Comparison of ENCODE assay signal across 9 mouse cellular contexts in the genomic region with DNA sequence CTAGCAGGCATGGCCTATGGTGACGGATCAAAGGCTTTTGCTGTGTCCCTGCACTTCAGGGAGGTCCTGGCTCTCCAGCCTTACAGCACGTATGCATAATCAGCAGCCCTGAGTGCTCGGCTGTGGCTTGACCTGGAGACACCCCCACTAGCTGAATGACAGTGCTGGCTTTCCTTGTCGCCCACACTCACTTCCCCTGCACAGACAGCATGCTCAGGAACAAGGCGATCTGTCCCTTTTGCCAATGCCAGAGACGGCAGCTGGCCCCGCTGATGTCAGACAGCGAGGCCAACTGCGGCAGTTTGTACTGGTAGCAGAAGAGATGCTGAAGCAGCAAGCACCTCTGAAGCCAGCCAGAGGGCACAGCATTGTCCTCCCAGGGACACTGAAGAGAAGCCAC. TPM values are rescaled to one million over a fixed set of nuclear protein-coding genes. Genes with fewer than 3 reads are reported as not detected.
DNase-seq lines count a peak whose midpoint lies in the region; ATAC-seq lines count a peak whose summit lies in the region.
"Had no signal": no experiment of that assay in that cellular context is flagged by ENCODE, and none has a peak within 500 bp of the region (broad histone marks: within the 10 kb centered on the region; RNA-seq: fewer than 3 reads in every experiment).

No protein-coding gene starts in this region.

- peaks cover 10% of the 10 kb centered on the region for H3K4me1 ChIP-seq in embryonic facial prominence, embryonic 14.5 days (ENCODE audit: control insufficient read depth, insufficient read depth, low read length)
- peaks cover 11% of the 10 kb centered on the region; the same call in 1 of the 2 replicates for H3K4me1 ChIP-seq in embryonic facial prominence, embryonic 10.5 days
- H3K4me1 ChIP-seq in lung, embryonic 16.5 days (replicated peaks; ENCODE audit: control insufficient read depth, insufficient read depth, low read length), result peaks cover 15% of the 10 kb centered on the region
- H3K4me1 ChIP-seq in forebrain, embryonic 16.5 days (replicated peaks; ENCODE audit: control insufficient read depth, insufficient read depth, low read length), result no peaks in the 10 kb centered on the region
- H3K4me1 ChIP-seq: midbrain, embryonic 12.5 days had no signal

- no peak for DNase-seq in embryonic facial prominence, embryonic 14.5 days (ENCODE audit: low spot score)
- DNase-seq in embryonic facial prominence, embryonic 10.5 days (ENCODE audit: low spot score), result no peak
- DNase-seq in lung, postnatal 4 days, result no peak
- DNase-seq in layer of hippocampus, adult 11-12 months (ENCODE audit: low spot score), result peak; percentile 79
- DNase-seq in kidney, postnatal 25 days, result no peak

- WGBS in embryonic facial prominence, embryonic 14.5 days, result 45% methylated on average over 9 of the region's 9 CpGs
- WGBS in embryonic facial prominence, embryonic 10.5 days, result 61% methylated on average over 9 of the region's 9 CpGs
- 25% methylated on average over 9 of the region's 9 CpGs for WGBS in lung, embryonic 16.5 days
- WGBS in forebrain, embryonic 16.5 days, result 45% methylated on average over 9 of the region's 9 CpGs

- H3K9me3 ChIP-seq in embryonic facial prominence, embryonic 14.5 days (ENCODE audit: control insufficient read depth, low read length), result no peaks in the 10 kb centered on the region
- H3K9me3 ChIP-seq in embryonic facial prominence, embryonic 10.5 days, result no peaks in the 10 kb centered on the region
- no peaks in the 10 kb centered on the region for H3K9me3 ChIP-seq in lung, embryonic 16.5 days (ENCODE audit: control insufficient read depth, low read length)
- H3K9me3 ChIP-seq in forebrain, embryonic 16.5 days (ENCODE audit: control insufficient read depth, low read length), result no peaks in the 10 kb centered on the region
- H3K9me3 ChIP-seq: midbrain, embryonic 12.5 days had no signal

- no peak for ATAC-seq in embryonic facial prominence, embryonic 14.5 days (ENCODE audit: low read depth)
- peak; percentile 39; the same call in 1 of the 2 replicates for ATAC-seq in lung, embryonic 16.5 days (ENCODE audit: low read depth)
- ATAC-seq in megakaryocyte progenitor cell, adult 5-6 weeks (replicated peaks; ENCODE audit: poor library complexity), result peak; percentile 38; the same call in 1 of the 2 replicates
- no peak for ATAC-seq in forebrain, embryonic 16.5 days

- H3K27me3 ChIP-seq in embryonic facial prominence, embryonic 14.5 days (replicated peaks; ENCODE audit: control insufficient read depth, insufficient read depth, low read length), result no peaks in the 10 kb centered on the region
- H3K27me3 ChIP-seq in embryonic facial prominence, embryonic 10.5 days (replicated peaks; ENCODE audit: low read depth, poor library complexity, severe bottlenecking), result 0 out of 2 replicates have a peak, but pooled peaks cover 4% of the 10 kb centered on the region
- H3K27me3 ChIP-seq in lung, embryonic 16.5 days (ENCODE audit: control insufficient read depth, insufficient read depth, low read depth, low read length), result no peaks in the 10 kb centered on the region
- no peaks in the 10 kb centered on the region for H3K27me3 ChIP-seq in forebrain, embryonic 16.5 days (replicated peaks; ENCODE audit: control insufficient read depth, insufficient read depth, low read length)
- H3K27me3 ChIP-seq: midbrain, embryonic 12.5 days had no signal

- no peak overlapping the region for H3K4me2 ChIP-seq in embryonic facial prominence, embryonic 14.5 days (ENCODE audit: low read depth, low read length)
- no peak overlapping the region for H3K4me2 ChIP-seq in lung, embryonic 16.5 days (ENCODE audit: low read depth, low read length)
- H3K4me2 ChIP-seq in forebrain, embryonic 16.5 days (ENCODE audit: low read length), result no peak overlapping the region
- H3K4me2 ChIP-seq: midbrain, embryonic 12.5 days had no signal

- no peak overlapping the region for H3K4me3 ChIP-seq in embryonic facial prominence, embryonic 14.5 days (ENCODE audit: low read depth, low read length)
- no peak overlapping the region for H3K4me3 ChIP-seq in embryonic facial prominence, embryonic 10.5 days
- no peak overlapping the region for H3K4me3 ChIP-seq in lung, embryonic 16.5 days (ENCODE audit: low read length)
- H3K4me3 ChIP-seq in forebrain, embryonic 16.5 days (replicated peaks; ENCODE audit: low read length), result no peak overlapping the region
- H3K4me3 ChIP-seq: midbrain, embryonic 12.5 days had no signal

- H3K9ac ChIP-seq in embryonic facial prominence, embryonic 14.5 days (ENCODE audit: low read depth, low read length), result 0 out of 2 replicates have a peak overlapping the region, but pooled peaks have one; percentile 25
- H3K9ac ChIP-seq in lung, embryonic 16.5 days (ENCODE audit: low read length), result 0 out of 2 replicates have a peak overlapping the region, but pooled peaks have one; percentile 12
- H3K9ac ChIP-seq in forebrain, embryonic 16.5 days (replicated peaks; ENCODE audit: low read depth, low read length), result no peak overlapping the region
- H3K9ac ChIP-seq: midbrain, embryonic 12.5 days had no signal

- H3K27ac ChIP-seq in embryonic facial prominence, embryonic 14.5 days (replicated peaks; ENCODE audit: low read depth, low read length), result no peak overlapping the region
- no peak overlapping the region for H3K27ac ChIP-seq in embryonic facial prominence, embryonic 10.5 days (replicated peaks)
- no peak overlapping the region for H3K27ac ChIP-seq in lung, embryonic 16.5 days (ENCODE audit: low read length)
- H3K27ac ChIP-seq in forebrain, embryonic 16.5 days (ENCODE audit: low read length), result no peak overlapping the region
- H3K27ac ChIP-seq: midbrain, embryonic 12.5 days had no signal

- H3K36me3 ChIP-seq in embryonic facial prominence, embryonic 14.5 days (ENCODE audit: control insufficient read depth, insufficient read depth, low read length), result no peaks in the 10 kb centered on the region
- H3K36me3 ChIP-seq in embryonic facial prominence, embryonic 10.5 days (replicated peaks), result no peaks in the 10 kb centered on the region
- no peaks in the 10 kb centered on the region for H3K36me3 ChIP-seq in lung, embryonic 16.5 days (ENCODE audit: control insufficient read depth, insufficient read depth, low read length)
- no peaks in the 10 kb centered on the region for H3K36me3 ChIP-seq in forebrain, embryonic 16.5 days (ENCODE audit: control insufficient read depth, insufficient read depth)
- H3K36me3 ChIP-seq: midbrain, embryonic 12.5 days had no signal

RNA-seq across cellular contexts. Expression of a gene that starts 12.1 kb away (rescaled TPM):
- 15.3 and 17.2 TPM in 2 replicates for polyA plus RNA-seq in embryonic facial prominence, embryonic 14.5 days (2014; fragmentation: Nextera tagmentation; extraction: Ambion mirVana)
- polyA plus RNA-seq in embryonic facial prominence, embryonic 10.5 days (2016; fragmentation: Nextera tagmentation; extraction: Ambion mirVana), result 4.1 and 5.1 TPM in 2 replicates
- 11.3 and 15.9 TPM in 2 replicates for polyA plus RNA-seq in lung, embryonic 16.5 days (2015; fragmentation: Nextera tagmentation; extraction: Ambion mirVana)
- total RNA-seq in megakaryocyte progenitor cell, adult 5-6 weeks (2015), result 5.4 and 9.3 TPM in 2 replicates
- 3.7 and 7.5 TPM in 2 replicates for total RNA-seq in megakaryocyte progenitor cell, adult 5-6 weeks (2017)
- polyA plus RNA-seq in forebrain, embryonic 16.5 days (2015; fragmentation: Nextera tagmentation; extraction: Ambion mirVana), result 21.8 and 23.5 TPM in 2 replicates

RNA-seq across cellular contexts. Expression of a gene that starts 46.7 kb away (rescaled TPM):
- 670 and 799 TPM in 2 replicates for polyA plus RNA-seq in embryonic facial prominence, embryonic 14.5 days (2014; fragmentation: Nextera tagmentation; extraction: Ambion mirVana)
- polyA plus RNA-seq in embryonic facial prominence, embryonic 10.5 days (2016; fragmentation: Nextera tagmentation; extraction: Ambion mirVana), result 580 and 594 TPM in 2 replicates
- polyA plus RNA-seq in lung, embryonic 16.5 days (2015; fragmentation: Nextera tagmentation; extraction: Ambion mirVana), result 621 and 663 TPM in 2 replicates
- 491 and 507 TPM in 2 replicates for total RNA-seq in megakaryocyte progenitor cell, adult 5-6 weeks (2015)
- total RNA-seq in megakaryocyte progenitor cell, adult 5-6 weeks (2017), result 601 and 839 TPM in 2 replicates
- polyA plus RNA-seq in forebrain, embryonic 16.5 days (2015; fragmentation: Nextera tagmentation; extraction: Ambion mirVana), result 562 and 571 TPM in 2 replicates

RNA-seq across cellular contexts. Expression of a gene that starts 51.3 kb away (rescaled TPM):
- polyA plus RNA-seq in embryonic facial prominence, embryonic 14.5 days (2014; fragmentation: Nextera tagmentation; extraction: Ambion mirVana), result 0.21 and 0.34 TPM in 2 replicates
- 1.0 and 1.1 TPM in 2 replicates for polyA plus RNA-seq in embryonic facial prominence, embryonic 10.5 days (2016; fragmentation: Nextera tagmentation; extraction: Ambion mirVana)
- polyA plus RNA-seq in lung, embryonic 16.5 days (2015; fragmentation: Nextera tagmentation; extraction: Ambion mirVana), result 0.18 and 0.23 TPM in 2 replicates
- total RNA-seq in megakaryocyte progenitor cell, adult 5-6 weeks (2015), result not detected in 2 replicates
- not detected in 2 replicates for total RNA-seq in megakaryocyte progenitor cell, adult 5-6 weeks (2017)
- 0.19 and 0.44 TPM in 2 replicates for polyA plus RNA-seq in forebrain, embryonic 16.5 days (2015; fragmentation: Nextera tagmentation; extraction: Ambion mirVana)

Comparison
In these comparisons a context has a peak if more than half of its experiments do, and no peak if none do; other contexts are left out.
1. ATAC-seq: peak in lung, embryonic 16.5 days (single experiment) and megakaryocyte progenitor cell, adult 5-6 weeks (single experiment); none in embryonic facial prominence, embryonic 14.5 days (single experiment) and forebrain, embryonic 16.5 days (single experiment).